Mouse (Mus musculus) midbrain, embryonic 14.5 days (tissue): ENCODE data around the gene Sobp. TPM values are rescaled to one million over a fixed set of nuclear protein-coding genes. Genes with fewer than 3 reads are reported as not detected.

Source experiments
- polyA plus RNA-seq: library from polyadenylated mRNA; unstranded; fragments of >200 nt; fragmentation: Nextera tagmentation; extraction: Ambion mirVana; gene quantifications from 2 replicates; pipeline ENCODE4 v1.2.1, GENCODE M21; 2014

Gene Sobp
- polyA plus RNA-seq, 1 experiment from 2014 or later: 21.2 TPM

Other genes starting within 250 kb of the Sobp start
- 2.2 and 2.4 TPM in 2 replicates for gene 9030612E09Rik, start 174 bp upstream of the Sobp start, polyA plus RNA-seq
- 18.1 and 19.0 TPM in 2 replicates for gene Pdss2, start 47.0 kb upstream of the Sobp start, polyA plus RNA-seq